16 mouse cellular contexts compared by ENCODE assay signal in genomic region chr2:156568647-156569046, GRCm38 (mm10).
"Had no signal": no experiment of that assay in that cellular context is flagged by ENCODE, and none has a peak within 500 bp of the region (broad histone marks: within the 10 kb centered on the region; RNA-seq: fewer than 3 reads in every experiment).

No protein-coding gene starts in this region.

- H3K9me3 ChIP-seq: neural tube, embryonic 13.5 days; neural tube, embryonic 15.5 days; stomach, embryonic 15.5 days had no signal

- H3K27ac ChIP-seq: neural tube, embryonic 13.5 days; neural tube, embryonic 15.5 days; stomach, embryonic 15.5 days; stomach, postnatal 0 days had no signal

- DNase-seq: retina, postnatal 1 day; right cerebral cortex, adult 18-20 months; right cerebral cortex, postnatal 14 days; right cerebral cortex, postnatal 25 days; right cerebral cortex, postnatal 4 days; spleen, adult 18-20 months; thymus, adult 18-20 months; thymus, adult 2 months; thymus, postnatal 14 days; thymus, postnatal 25 days; thymus, postnatal 36 days; thymus, postnatal 4 days had no signal

- H3K4me3 ChIP-seq: neural tube, embryonic 13.5 days; neural tube, embryonic 15.5 days; stomach, embryonic 15.5 days had no signal

- H3K27me3 ChIP-seq: neural tube, embryonic 13.5 days; neural tube, embryonic 15.5 days; stomach, embryonic 15.5 days had no signal

- H3K9ac ChIP-seq: neural tube, embryonic 13.5 days; neural tube, embryonic 15.5 days; stomach, embryonic 15.5 days had no signal

- H3K4me2 ChIP-seq: neural tube, embryonic 13.5 days; neural tube, embryonic 15.5 days; stomach, embryonic 15.5 days had no signal

- H3K4me1 ChIP-seq: neural tube, embryonic 13.5 days; neural tube, embryonic 15.5 days; stomach, embryonic 15.5 days had no signal
